In genomic region chr5:34633641-34634040, GRCm38 (mm10) we compare ENCODE assay signal across 10 mouse cellular contexts. TPM values are rescaled to one million over a fixed set of nuclear protein-coding genes. Genes with fewer than 3 reads are reported as not detected.
DNase-seq lines count a peak whose midpoint lies in the region; ATAC-seq and TF ChIP-seq lines count a peak whose summit lies in the region.
"Had no signal": no experiment of that assay in that cellular context is flagged by ENCODE, and none has a peak within 500 bp of the region (broad histone marks: within the 10 kb centered on the region; RNA-seq: fewer than 3 reads in every experiment).

No protein-coding gene starts in this region.

- no peak overlapping the region for H3K9ac ChIP-seq in stomach, embryonic 16.5 days (ENCODE audit: low read length)
- no peak overlapping the region for H3K9ac ChIP-seq in midbrain, postnatal 0 days (replicated peaks; ENCODE audit: low read length, poor library complexity, severe bottlenecking)

- peaks cover 28% of the 10 kb centered on the region for H3K4me1 ChIP-seq in heart, embryonic 10.5 days
- H3K4me1 ChIP-seq in stomach, embryonic 16.5 days (ENCODE audit: control insufficient read depth, insufficient read depth, low read length) = peaks cover 13% of the 10 kb centered on the region
- 0 out of 2 replicates have a peak, but pooled peaks cover 9% of the 10 kb centered on the region for H3K4me1 ChIP-seq in midbrain, postnatal 0 days (ENCODE audit: insufficient read depth, low read length)

- H3K4me3 ChIP-seq in heart, embryonic 10.5 days = no peak overlapping the region
- H3K4me3 ChIP-seq in stomach, embryonic 16.5 days (replicated peaks; ENCODE audit: low read length) = no peak overlapping the region
- H3K4me3 ChIP-seq in midbrain, postnatal 0 days (ENCODE audit: low read depth, low read length) = no peak overlapping the region

- ATAC-seq in stomach, embryonic 16.5 days (ENCODE audit: insufficient read depth, low FRiP score) = peak; percentile 19; the same call in 1 of the 2 replicates
- ATAC-seq in midbrain, postnatal 0 days (ENCODE audit: low FRiP score) = no peak
- ATAC-seq: inflammation-experienced regulatory T-cells, adult 6 months had no signal

- 68% methylated on average over 4 of the region's 4 CpGs for WGBS in heart, embryonic 10.5 days
- WGBS in stomach, embryonic 16.5 days = 55% methylated on average over 4 of the region's 4 CpGs
- 79% methylated on average over 4 of the region's 4 CpGs for WGBS in midbrain, postnatal 0 days

- no peaks in the 10 kb centered on the region for H3K27me3 ChIP-seq in heart, embryonic 10.5 days (ENCODE audit: insufficient read depth, poor library complexity, severe bottlenecking)
- no peaks in the 10 kb centered on the region for H3K27me3 ChIP-seq in stomach, embryonic 16.5 days (ENCODE audit: control insufficient read depth, insufficient read depth, low read length)
- H3K27me3 ChIP-seq in midbrain, postnatal 0 days (ENCODE audit: insufficient read depth, low read length) = no peaks in the 10 kb centered on the region

- no peak overlapping the region for H3K27ac ChIP-seq in heart, embryonic 10.5 days
- no peak overlapping the region for H3K27ac ChIP-seq in stomach, embryonic 16.5 days (ENCODE audit: low read length)
- H3K27ac ChIP-seq in midbrain, postnatal 0 days (ENCODE audit: low read depth, low read length) = no peak overlapping the region

- H3K4me2 ChIP-seq in stomach, embryonic 16.5 days (ENCODE audit: low read depth, low read length) = no peak overlapping the region
- no peak overlapping the region for H3K4me2 ChIP-seq in midbrain, postnatal 0 days (ENCODE audit: low read depth, low read length, poor library complexity, severe bottlenecking)

- DNase-seq in heart, adult 11 months = peak; percentile 94
- DNase-seq in heart, embryonic 10.5 days (ENCODE audit: low spot score) = no peak
- peak; percentile 60 for DNase-seq in urinary bladder, postnatal 14 days (ENCODE audit: low spot score)
- DNase-seq in urinary bladder, postnatal 25 days (ENCODE audit: low spot score) = no peak
- peak; percentile 42 for DNase-seq in heart, postnatal 4 days
- no peak for DNase-seq in cerebellum, postnatal 4 days (ENCODE audit: low spot score in 2 of 2)
- DNase-seq in midbrain, postnatal 0 days (ENCODE audit: low spot score) = no peak
- DNase-seq: cerebellum, adult 11-12 months had no signal

- H3K36me3 ChIP-seq in heart, embryonic 10.5 days = peaks cover 81% of the 10 kb centered on the region
- peaks cover 34% of the 10 kb centered on the region for H3K36me3 ChIP-seq in stomach, embryonic 16.5 days (ENCODE audit: control insufficient read depth, insufficient read depth, low read length)
- peaks cover 62% of the 10 kb centered on the region for H3K36me3 ChIP-seq in midbrain, postnatal 0 days (ENCODE audit: insufficient read depth, low read length)

- no peaks in the 10 kb centered on the region for H3K9me3 ChIP-seq in heart, embryonic 10.5 days
- H3K9me3 ChIP-seq in stomach, embryonic 16.5 days (replicated peaks; ENCODE audit: control insufficient read depth, low read length) = no peaks in the 10 kb centered on the region
- no peaks in the 10 kb centered on the region for H3K9me3 ChIP-seq in midbrain, postnatal 0 days (ENCODE audit: low read length)

- TF ChIP-seq CTCF in midbrain, postnatal 0 days (IDR thresholded peaks at IDR 0.05) = no peak

RNA-seq across cellular contexts. Expression of gene Mfsd10, which starts 3.4 kb away (rescaled TPM):
- 84.7 and 105 TPM in 2 replicates for polyA plus RNA-seq in heart, embryonic 10.5 days (2016; fragmentation: Nextera tagmentation; extraction: Ambion mirVana)
- 10 to 100 TPM; 27.9 to 30.5 TPM for total RNA-seq in heart, postnatal 4 days (2021)
- polyA plus RNA-seq in stomach, embryonic 16.5 days (2015; fragmentation: Nextera tagmentation; extraction: Ambion mirVana) = 118 and 151 TPM in 2 replicates
- total RNA-seq in midbrain, postnatal 0 days (2014; rRNA removed) = 90.9 and 101 TPM in 2 replicates
- polyA plus RNA-seq in midbrain, postnatal 0 days (2015; fragmentation: Nextera tagmentation; extraction: Ambion mirVana) = 95.7 and 107 TPM in 2 replicates

RNA-seq across cellular contexts. Expression of gene Nop14, which starts 26.3 kb away (rescaled TPM):
- polyA plus RNA-seq in heart, embryonic 10.5 days (2016; fragmentation: Nextera tagmentation; extraction: Ambion mirVana) = 21.0 and 30.8 TPM in 2 replicates
- 10 to 100 TPM; 14.1 to 15.1 TPM for total RNA-seq in heart, postnatal 4 days (2021)
- polyA plus RNA-seq in stomach, embryonic 16.5 days (2015; fragmentation: Nextera tagmentation; extraction: Ambion mirVana) = 20.8 and 24.3 TPM in 2 replicates
- total RNA-seq in midbrain, postnatal 0 days (2014; rRNA removed) = 9.9 and 17.8 TPM in 2 replicates
- 19.4 and 22.1 TPM in 2 replicates for polyA plus RNA-seq in midbrain, postnatal 0 days (2015; fragmentation: Nextera tagmentation; extraction: Ambion mirVana)

RNA-seq across cellular contexts. Expression of gene Grk4, which starts 26.5 kb away (rescaled TPM):
- 0.92 and 2.0 TPM in 2 replicates for polyA plus RNA-seq in heart, embryonic 10.5 days (2016; fragmentation: Nextera tagmentation; extraction: Ambion mirVana)
- total RNA-seq in heart, postnatal 4 days (2021) = 1 to 10 TPM; 1.1 to 2.9 TPM
- polyA plus RNA-seq in stomach, embryonic 16.5 days (2015; fragmentation: Nextera tagmentation; extraction: Ambion mirVana) = 2.1 TPM in 2 replicates
- 3.0 and 4.2 TPM in 2 replicates for total RNA-seq in midbrain, postnatal 0 days (2014; rRNA removed)
- 4.2 and 4.8 TPM in 2 replicates for polyA plus RNA-seq in midbrain, postnatal 0 days (2015; fragmentation: Nextera tagmentation; extraction: Ambion mirVana)

Comparison
In these comparisons a context has a peak if more than half of its experiments do, and no peak if none do; other contexts are left out.
1. DNase-seq: peak in heart, adult 11 months (single experiment), urinary bladder, postnatal 14 days (single experiment) and heart, postnatal 4 days (single experiment); none in heart, embryonic 10.5 days (single experiment), urinary bladder, postnatal 25 days (single experiment), cerebellum, postnatal 4 days (0 of 2) and midbrain, postnatal 0 days (single experiment).